Mouse (Mus musculus) embryonic fibroblast, embryonic 13.5 days (primary cell): ENCODE measurements around the gene Dbil5.

Source experiments
- CTCF ChIP-seq: IDR thresholded peaks from 2 replicates; pipeline ENCODE4 v1.5.1; 2011; ENCODE audit warnings: mild to moderate bottlenecking, control low read depth, low read length, moderate library complexity, borderline replicate concordance; ENCODE audit not compliant: insufficient read depth
- POLR2A ChIP-seq: IDR thresholded peaks from 2 replicates; pipeline ENCODE4 v1.6.1; 2011; ENCODE audit warnings: low read depth, mild to moderate bottlenecking, control low read depth, low read length, moderate library complexity

GRCm38 (mm10) chr11:76216049-76216540 lies 1.3 kb upstream of the Dbil5 start:
- TF ChIP-seq CTCF (no peak), POLR2A (no peak)
